Comparison of ENCODE assay signal across 8 mouse cellular contexts in the genomic region with DNA sequence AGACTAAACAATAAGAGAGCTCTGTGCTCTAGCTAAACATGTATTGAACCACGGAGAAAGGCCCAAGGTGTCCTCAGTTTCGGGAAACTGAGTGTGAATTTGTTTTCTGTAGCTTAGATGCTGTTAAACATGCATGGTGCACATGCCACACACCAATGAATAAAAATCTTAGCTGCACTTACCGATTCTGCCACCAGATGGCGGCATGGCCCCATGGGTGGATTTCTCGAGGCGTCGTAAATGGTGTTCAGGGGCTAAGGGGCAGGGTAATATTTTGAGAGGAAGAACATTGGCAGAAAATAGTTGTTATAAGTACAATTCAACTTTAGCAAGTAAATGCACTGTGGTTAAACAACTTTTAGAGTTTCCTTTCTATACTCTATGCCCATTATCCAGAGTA. TPM values are rescaled to one million over a fixed set of nuclear protein-coding genes. Genes with fewer than 3 reads are reported as not detected.
DNase-seq lines count a peak whose midpoint lies in the region; ATAC-seq lines count a peak whose summit lies in the region.

No protein-coding gene starts in this region.

- no peak overlapping the region for H3K4me3 ChIP-seq in kidney, embryonic 15.5 days (replicated peaks)

- H3K9me3 ChIP-seq in kidney, embryonic 15.5 days (replicated peaks), result no peaks in the 10 kb centered on the region

- no peak overlapping the region for H3K27ac ChIP-seq in kidney, embryonic 15.5 days

- H3K4me2 ChIP-seq in kidney, embryonic 15.5 days, result no peak overlapping the region

- H3K27me3 ChIP-seq in kidney, embryonic 15.5 days, result peaks cover 23% of the 10 kb centered on the region

- no peak overlapping the region for H3K9ac ChIP-seq in kidney, embryonic 15.5 days

- 3% methylated on average over 7 of the region's 7 CpGs for WGBS in kidney, embryonic 15.5 days

- no peaks in the 10 kb centered on the region for H3K4me1 ChIP-seq in kidney, embryonic 15.5 days

- peak; percentile 74 for DNase-seq in kidney, adult 18-20 months
- peak; percentile 85 for DNase-seq in adrenal gland, postnatal 10 days
- peak; percentile 88 for DNase-seq in embryo, embryonic 10.5 days (ENCODE audit: low spot score)
- peak; percentile 75 to 81 for DNase-seq in heart, postnatal 36 days
- DNase-seq in left cerebral cortex, postnatal 14 days (ENCODE audit: low spot score in 2 of 2), result peak; percentile 68 to 85
- peak; percentile 52 to 82 for DNase-seq in thymus, postnatal 10 days (ENCODE audit: low spot score in 2 of 2)

- ATAC-seq in kidney, embryonic 15.5 days (replicated peaks; ENCODE audit: low FRiP score), result no peak
- peak; percentile 56; the same call in 1 of the 2 replicates for ATAC-seq in neutrophil, adult 5-6 weeks (ENCODE audit: extremely low read depth, insufficient number of reproducible peaks, low FRiP score, poor library complexity, severe bottlenecking)

- intact Hi-C loops in heart, postnatal 36 days (cut with DNase I), result loop anchor here (1.0 kb wide), 2 partner anchors 200 to 420 kb away; no protein-coding TSS in a partner anchor
- intact Hi-C loops in left cerebral cortex, postnatal 14 days (cut with DNase I), result loop anchor here (1.0 to 10.0 kb wide), 3 partner anchors 200 to 712 kb away; no protein-coding TSS in a partner anchor

- no peaks in the 10 kb centered on the region for H3K36me3 ChIP-seq in kidney, embryonic 15.5 days

RNA-seq across cellular contexts. Expression of a gene that starts 13.8 kb away (rescaled TPM):
- polyA plus RNA-seq in kidney, embryonic 15.5 days (2015; fragmentation: Nextera tagmentation; extraction: Ambion mirVana), result 0.82 and 0.96 TPM in 2 replicates
- total RNA-seq in adrenal gland, postnatal 10 days (2021), result 10 to 100 TPM; 24.7 to 77.6 TPM
- total RNA-seq in heart, postnatal 36 days (2021), result not detected
- total RNA-seq in left cerebral cortex, postnatal 14 days (2021), result not detected
- 0.47 and 1.4 TPM in 2 replicates for total RNA-seq in neutrophil, adult 5-6 weeks (2017)

RNA-seq across cellular contexts. Expression of a gene that starts 37.0 kb away (rescaled TPM):
- polyA plus RNA-seq in kidney, embryonic 15.5 days (2015; fragmentation: Nextera tagmentation; extraction: Ambion mirVana), result 593 and 603 TPM in 2 replicates
- total RNA-seq in adrenal gland, postnatal 10 days (2021), result 100 to 1,000 TPM; 303 to 435 TPM
- total RNA-seq in heart, postnatal 36 days (2021), result 100 to 1,000 TPM in 1 of 2 experiments, 10 to 100 TPM in 1; 98.3 to 181 TPM
- 100 to 1,000 TPM; 314 to 326 TPM for total RNA-seq in left cerebral cortex, postnatal 14 days (2021)
- total RNA-seq in neutrophil, adult 5-6 weeks (2017), result 1,537 and 1,538 TPM in 2 replicates

RNA-seq across cellular contexts. Expression of a gene that starts 44.3 kb away (rescaled TPM):
- polyA plus RNA-seq in kidney, embryonic 15.5 days (2015; fragmentation: Nextera tagmentation; extraction: Ambion mirVana), result 1.7 and 2.3 TPM in 2 replicates
- 10 to 100 TPM; 39.9 to 43.5 TPM for total RNA-seq in adrenal gland, postnatal 10 days (2021)
- 1 to 10 TPM; 5.9 to 8.2 TPM for total RNA-seq in heart, postnatal 36 days (2021)
- total RNA-seq in left cerebral cortex, postnatal 14 days (2021), result 1 to 10 TPM; 6.3 to 9.0 TPM
- total RNA-seq in neutrophil, adult 5-6 weeks (2017), result 0.23 TPM in 1 of 2 replicates, not detected in the other

Comparison
In these comparisons a context has a peak if more than half of its experiments do, and no peak if none do; other contexts are left out.
1. RNA of a gene that starts 13.8 kb away (total RNA-seq): 24.7 to 77.6 TPM in adrenal gland, postnatal 10 days; 0.47 to 1.4 TPM in neutrophil, adult 5-6 weeks, not detected in heart, postnatal 36 days and not detected in left cerebral cortex, postnatal 14 days; every median in the first group is over 10 times any median in the second.
2. RNA of a gene that starts 44.3 kb away (total RNA-seq): 39.9 to 43.5 TPM in adrenal gland, postnatal 10 days; 6.3 to 9.0 TPM in left cerebral cortex, postnatal 14 days, 5.9 to 8.2 TPM in heart, postnatal 36 days and 0.23 TPM in neutrophil, adult 5-6 weeks; every median in the first group is over 4 times any median in the second.
3. Peak in every context shown above with its lines, with median percentiles within 50 percentile points of each other: DNase-seq.